Mouse (Mus musculus): Measurements from ENCODE around the gene Bmi1. TPM values are rescaled to one million over a fixed set of nuclear protein-coding genes. Genes with fewer than 3 reads are reported as not detected.

Bmi1 gene
- 26.7 and 42.4 TPM in 2 replicates for polyA plus RNA-seq (2012; ENCODE audit: insufficient read depth, insufficient read length, missing spikeins)

DNA sequence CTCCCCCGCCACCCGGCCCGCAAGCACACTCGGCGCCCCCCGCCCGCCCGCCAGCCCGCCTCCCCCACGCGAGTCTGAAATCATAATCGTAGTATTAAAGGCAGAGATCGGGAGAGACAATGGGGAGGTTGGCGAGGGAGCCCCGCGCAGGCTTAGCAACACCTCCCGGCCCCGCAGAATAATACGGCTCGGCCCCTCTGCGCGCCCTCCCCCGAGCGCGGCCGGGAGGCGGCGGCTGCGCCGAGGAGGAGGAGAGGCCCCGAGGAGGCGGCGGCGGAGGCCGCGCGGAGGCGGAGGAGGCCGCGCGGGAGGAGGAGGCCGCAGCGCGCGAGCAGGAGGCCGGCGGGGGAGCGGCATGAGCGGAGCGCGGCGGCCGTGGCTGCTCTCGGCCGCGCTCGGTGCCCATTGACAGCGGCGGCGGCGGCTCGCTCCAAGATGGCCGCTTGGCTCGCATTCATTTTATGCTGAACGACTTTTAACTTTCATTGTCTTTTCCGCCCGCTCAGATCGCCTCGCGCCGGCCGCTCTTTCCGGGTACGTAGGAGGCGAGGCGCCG, at the start of gene Bmi1:
TSS of gene Bmi1 (plus strand) at position 83 of the 556 bp plus-strand sequence.
- Histone ChIP-seq H3K27ac (replicated peaks; ENCODE audit: low read depth, low read length) (peak within 1 kb of the TSS; percentile 93), H3K4me3 (ENCODE audit: insufficient read depth, low read depth, low read length) (peak within 1 kb of the TSS; percentile 99), H3K4me1 (ENCODE audit: control insufficient read depth, insufficient read depth, insufficient read length, low read length) (peaks cover 8% of the 10 kb centered on the region)

DNA sequence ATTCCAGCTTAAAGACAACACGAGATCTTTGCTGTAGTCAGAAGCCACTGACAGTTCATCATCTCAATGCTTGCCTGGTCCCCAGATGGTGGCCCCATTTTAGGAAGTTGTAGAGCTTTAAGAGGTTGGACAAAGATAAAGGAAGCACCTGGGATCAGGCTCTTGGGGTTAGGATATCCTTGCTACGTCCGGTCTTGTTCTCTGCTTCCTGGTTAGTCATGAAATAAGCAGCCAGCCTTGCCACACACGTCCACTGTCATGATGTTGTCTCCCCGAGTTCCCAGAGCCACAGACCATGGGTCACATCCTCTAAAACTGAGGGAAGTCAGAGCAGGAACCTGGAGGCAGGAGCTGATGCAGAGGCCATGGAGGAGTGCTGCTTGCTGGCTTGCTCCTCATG, 46.3 kb upstream of the Bmi1 start:
- no peak overlapping the region for H3K27ac ChIP-seq (replicated peaks; ENCODE audit: low read depth, low read length)
- no peak overlapping the region for H3K4me3 ChIP-seq (ENCODE audit: insufficient read depth, low read depth, low read length)
- H3K4me1 ChIP-seq (ENCODE audit: control insufficient read depth, insufficient read depth, insufficient read length, low read length) = no peaks in the 10 kb centered on the region

DNA sequence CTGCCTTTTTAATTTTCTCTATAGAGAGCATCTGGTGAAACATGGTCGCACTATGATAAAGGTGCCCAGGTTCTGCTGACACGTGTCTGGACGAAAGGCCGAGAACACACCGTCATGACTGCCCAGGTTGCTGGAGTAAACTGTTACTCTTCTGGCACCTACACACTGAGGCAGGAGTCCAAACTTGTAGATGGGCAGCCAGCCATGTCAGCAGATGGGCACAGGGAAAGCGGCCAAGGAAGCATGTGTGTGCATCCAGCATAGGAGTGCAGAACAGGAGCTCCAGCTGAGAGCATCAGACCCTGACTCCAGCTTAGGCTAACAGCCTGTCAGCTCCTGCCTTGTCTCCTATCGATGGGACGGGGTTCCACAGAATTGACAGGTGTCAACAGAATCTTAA, 41.8 kb upstream of the Bmi1 start:
- Histone ChIP-seq H3K4me1 (ENCODE audit: control insufficient read depth, insufficient read depth, insufficient read length, low read length) (no peaks in the 10 kb centered on the region), H3K27ac (replicated peaks; ENCODE audit: low read depth, low read length) (no peak overlapping the region), H3K4me3 (ENCODE audit: insufficient read depth, low read depth, low read length) (no peak overlapping the region)

DNA sequence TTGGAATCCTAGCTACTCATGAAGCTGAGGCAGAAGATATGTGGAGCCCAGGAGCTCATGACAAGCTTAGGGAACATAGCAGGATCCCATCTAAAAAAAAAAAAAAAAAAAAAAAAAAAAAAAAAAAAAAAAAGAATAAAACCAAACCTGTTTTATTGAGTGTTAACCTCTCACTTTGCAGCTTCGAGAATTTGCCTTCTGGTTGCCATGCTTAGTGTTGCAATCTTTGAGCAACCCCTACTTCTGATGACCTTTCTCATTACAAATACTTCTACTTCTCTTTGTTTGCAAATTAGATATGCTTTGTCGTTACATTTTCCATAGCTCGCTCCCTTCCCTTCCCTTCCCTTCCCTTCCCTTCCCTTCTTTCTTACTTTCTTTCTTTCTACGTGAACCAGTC, 28.3 kb upstream of the Bmi1 start:
- Histone ChIP-seq H3K4me3 (ENCODE audit: insufficient read depth, low read depth, low read length) (no peak overlapping the region), H3K27ac (replicated peaks; ENCODE audit: low read depth, low read length) (no peak overlapping the region), H3K4me1 (ENCODE audit: control insufficient read depth, insufficient read depth, insufficient read length, low read length) (no peaks in the 10 kb centered on the region)

DNA sequence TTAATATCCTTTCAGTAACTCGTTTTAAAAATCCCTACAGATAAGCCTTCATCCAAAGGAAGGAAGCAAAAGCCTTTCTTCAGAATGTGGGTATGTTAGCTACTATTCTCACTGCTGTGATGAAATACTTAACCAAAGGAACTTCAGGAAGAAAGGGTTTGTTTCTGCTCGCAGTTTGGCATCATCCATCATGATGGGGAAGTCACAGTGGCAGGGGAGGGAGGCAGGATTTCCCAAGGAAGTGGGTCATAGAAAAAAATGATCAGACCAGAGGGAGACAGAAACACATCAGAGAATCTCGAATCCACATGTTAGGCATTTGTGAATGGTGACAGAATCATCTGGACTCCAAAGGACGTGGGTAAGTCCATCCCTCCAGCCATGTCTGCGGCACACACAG, 22.0 kb upstream of the Bmi1 start:
- Histone ChIP-seq H3K27ac (replicated peaks; ENCODE audit: low read depth, low read length) (no peak overlapping the region), H3K4me1 (ENCODE audit: control insufficient read depth, insufficient read depth, insufficient read length, low read length) (no peaks in the 10 kb centered on the region), H3K4me3 (ENCODE audit: insufficient read depth, low read depth, low read length) (no peak overlapping the region)

DNA sequence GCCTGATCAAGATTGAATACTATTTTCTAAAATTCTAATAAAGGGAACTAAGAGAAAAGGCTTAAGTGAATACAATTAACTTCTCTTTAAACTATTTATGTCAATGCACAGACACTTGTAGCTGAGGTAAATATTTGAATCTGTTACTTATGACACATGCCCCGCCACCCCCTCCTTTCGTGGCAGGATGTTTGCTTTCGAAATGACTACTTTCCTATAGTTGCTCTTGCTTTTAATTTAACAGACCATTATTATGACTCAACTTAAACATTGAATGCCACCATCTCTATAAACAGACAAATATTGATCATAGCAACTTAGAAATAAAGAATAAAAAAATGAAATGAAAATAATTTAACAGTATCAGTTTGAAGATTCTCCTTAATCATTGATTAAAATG, 12.8 kb upstream of the Bmi1 start:
- Histone ChIP-seq H3K4me3 (ENCODE audit: insufficient read depth, low read depth, low read length) (no peak overlapping the region), H3K4me1 (ENCODE audit: control insufficient read depth, insufficient read depth, insufficient read length, low read length) (no peaks in the 10 kb centered on the region), H3K27ac (replicated peaks; ENCODE audit: low read depth, low read length) (no peak overlapping the region)

DNA sequence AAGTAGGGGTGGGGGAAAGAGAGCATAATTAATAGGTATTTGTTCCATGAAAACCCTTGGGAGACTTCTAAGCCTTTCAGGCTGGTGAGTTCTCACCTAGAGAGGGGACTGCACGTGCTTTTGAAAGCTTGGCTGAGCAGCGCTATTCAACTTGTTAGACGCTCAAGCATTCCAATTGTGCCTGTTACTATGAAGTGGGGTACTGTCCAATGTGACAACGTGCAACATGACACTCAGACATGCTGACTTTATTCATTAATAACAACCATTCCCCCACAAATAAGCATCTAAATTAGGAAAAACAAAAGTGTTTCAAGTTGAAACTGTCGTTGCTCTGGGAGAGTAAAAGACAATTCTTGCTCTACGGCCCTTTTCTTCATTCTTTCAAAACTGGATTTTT, 5.8 kb upstream of the Bmi1 start:
- Histone ChIP-seq H3K4me3 (ENCODE audit: insufficient read depth, low read depth, low read length) (no peak overlapping the region), H3K27ac (replicated peaks; ENCODE audit: low read depth, low read length) (no peak overlapping the region), H3K4me1 (ENCODE audit: control insufficient read depth, insufficient read depth, insufficient read length, low read length) (peaks cover 3% of the 10 kb centered on the region; the same call in 1 of the 2 replicates)

DNA sequence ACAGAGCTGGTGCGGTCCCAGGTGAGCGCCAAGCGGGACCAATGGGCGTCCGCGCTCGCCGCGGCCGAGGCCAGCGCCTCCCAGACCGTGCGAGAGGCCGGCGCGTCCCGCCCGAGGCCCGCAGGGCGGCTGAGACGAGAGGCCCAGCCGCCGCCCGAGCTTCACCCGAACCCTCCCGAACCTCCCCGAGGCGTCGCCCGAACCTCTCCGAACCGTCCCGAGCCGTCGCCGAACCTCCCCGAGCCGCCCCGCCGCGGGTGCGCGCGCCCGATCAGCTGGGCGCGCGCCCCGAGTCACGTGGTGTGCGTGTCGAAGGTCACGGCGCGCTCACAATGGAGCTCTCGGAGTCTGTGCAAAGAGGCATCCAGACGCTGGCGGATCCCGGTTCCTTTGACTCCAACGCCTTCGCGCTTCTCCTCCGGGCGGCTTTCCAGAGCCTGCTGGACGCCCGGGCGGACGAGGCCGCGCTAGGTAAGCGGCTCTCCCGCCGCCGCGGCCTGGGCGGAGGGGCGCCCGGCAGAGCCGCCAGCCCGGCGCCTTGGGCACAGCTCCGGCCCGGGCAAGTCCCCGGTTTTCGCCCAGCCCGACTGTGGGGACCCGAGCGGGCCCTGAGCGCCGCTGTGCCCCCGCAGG, 4.6 kb upstream of the Bmi1 start, which contains the start of gene Commd3:
TSS of gene Commd3 (plus strand) at position 252 of the 633 bp plus-strand sequence.
- peak within 1 kb of the TSS; percentile 86 for H3K27ac ChIP-seq (replicated peaks; ENCODE audit: low read depth, low read length)
- H3K4me3 ChIP-seq (ENCODE audit: insufficient read depth, low read depth, low read length) = peak within 1 kb of the TSS; percentile 95
- H3K4me1 ChIP-seq (ENCODE audit: control insufficient read depth, insufficient read depth, insufficient read length, low read length) = peaks cover 3% of the 10 kb centered on the region; the same call in 1 of the 2 replicates

DNA sequence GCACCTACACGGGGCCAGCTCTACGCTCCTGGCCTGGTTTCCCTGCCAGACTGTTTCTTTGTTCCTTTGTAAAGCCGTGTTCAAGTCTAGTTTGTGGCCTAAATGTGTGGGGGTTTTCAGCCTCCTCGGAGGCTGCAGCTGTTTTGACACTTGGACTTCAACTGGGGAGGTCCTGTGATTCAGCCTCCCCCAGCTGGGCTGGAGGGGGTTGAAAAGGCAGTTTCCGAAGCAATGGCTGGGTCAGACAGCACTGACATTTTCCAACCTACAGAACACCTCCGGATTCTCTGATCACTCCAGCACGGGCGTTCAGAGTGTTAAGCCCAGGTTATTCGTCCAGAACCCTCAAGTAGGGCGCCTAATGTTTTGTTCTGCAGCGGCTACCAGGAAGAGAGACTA, 4.1 kb upstream of the Bmi1 start:
- peak overlapping the region; percentile 95 for H3K4me3 ChIP-seq (ENCODE audit: insufficient read depth, low read depth, low read length)
- H3K4me1 ChIP-seq (ENCODE audit: control insufficient read depth, insufficient read depth, insufficient read length, low read length) = peaks cover 3% of the 10 kb centered on the region; the same call in 1 of the 2 replicates
- peak overlapping the region; percentile 86 for H3K27ac ChIP-seq (replicated peaks; ENCODE audit: low read depth, low read length)

DNA sequence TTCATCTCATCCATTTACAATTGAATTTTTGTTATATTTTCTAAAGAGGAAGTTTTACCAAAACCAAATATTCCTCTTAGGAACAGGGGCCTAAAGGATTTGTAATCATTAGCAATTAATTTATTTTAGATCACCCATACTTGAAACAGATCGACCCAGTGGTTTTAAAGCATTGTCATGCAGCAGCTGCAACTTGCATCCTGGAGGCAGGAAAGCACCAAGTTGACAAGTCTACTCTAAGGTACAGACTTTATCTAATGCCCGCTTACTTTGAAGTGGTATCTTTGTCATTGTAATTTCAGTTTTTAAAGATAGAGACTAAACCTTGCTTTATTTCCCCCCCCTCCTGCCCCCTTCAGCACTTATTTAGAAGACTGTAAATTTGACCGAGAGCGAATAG, 3.1 kb upstream of the Bmi1 start:
- no peak overlapping the region for H3K27ac ChIP-seq (replicated peaks; ENCODE audit: low read depth, low read length)
- no peak overlapping the region for H3K4me3 ChIP-seq (ENCODE audit: insufficient read depth, low read depth, low read length)
- peaks cover 8% of the 10 kb centered on the region for H3K4me1 ChIP-seq (ENCODE audit: control insufficient read depth, insufficient read depth, insufficient read length, low read length)

DNA sequence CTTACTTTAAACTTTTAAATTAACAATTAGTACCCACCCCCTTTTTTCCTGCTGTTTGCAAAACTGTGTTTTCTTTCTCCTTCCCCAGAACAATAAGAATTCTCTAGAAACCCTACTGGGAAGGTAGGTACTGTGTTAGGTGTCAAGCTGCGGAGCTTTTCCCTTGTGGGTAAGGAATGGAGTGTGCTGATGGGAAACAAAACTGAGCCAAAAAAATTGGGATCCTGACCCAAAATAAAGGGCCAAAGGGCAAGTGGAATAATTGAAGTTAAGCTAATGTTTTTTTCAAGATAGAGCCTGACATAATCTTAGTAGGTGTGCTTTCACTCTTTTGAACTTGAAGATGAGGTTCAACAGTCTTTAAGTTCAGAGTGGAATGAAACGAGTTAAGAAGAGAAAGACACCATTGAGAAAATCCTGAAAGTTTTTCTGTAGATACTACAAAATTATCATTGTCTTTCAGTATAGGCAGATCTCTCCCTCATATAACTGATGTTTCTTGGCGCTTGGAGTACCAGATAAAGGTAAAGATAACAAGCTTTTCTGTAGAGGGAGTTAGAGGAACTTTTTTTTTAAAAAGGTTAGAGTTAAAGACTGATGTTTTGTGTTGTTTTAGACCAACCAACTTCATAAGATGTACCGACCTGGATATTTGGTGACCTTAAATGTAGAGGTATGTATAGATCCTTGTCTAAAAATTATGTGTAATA, 2.5 kb upstream of the Bmi1 start:
- H3K4me1 ChIP-seq (ENCODE audit: control insufficient read depth, insufficient read depth, insufficient read length, low read length) = peaks cover 8% of the 10 kb centered on the region
- no peak overlapping the region for H3K27ac ChIP-seq (replicated peaks; ENCODE audit: low read depth, low read length)
- H3K4me3 ChIP-seq (ENCODE audit: insufficient read depth, low read depth, low read length) = no peak overlapping the region

DNA sequence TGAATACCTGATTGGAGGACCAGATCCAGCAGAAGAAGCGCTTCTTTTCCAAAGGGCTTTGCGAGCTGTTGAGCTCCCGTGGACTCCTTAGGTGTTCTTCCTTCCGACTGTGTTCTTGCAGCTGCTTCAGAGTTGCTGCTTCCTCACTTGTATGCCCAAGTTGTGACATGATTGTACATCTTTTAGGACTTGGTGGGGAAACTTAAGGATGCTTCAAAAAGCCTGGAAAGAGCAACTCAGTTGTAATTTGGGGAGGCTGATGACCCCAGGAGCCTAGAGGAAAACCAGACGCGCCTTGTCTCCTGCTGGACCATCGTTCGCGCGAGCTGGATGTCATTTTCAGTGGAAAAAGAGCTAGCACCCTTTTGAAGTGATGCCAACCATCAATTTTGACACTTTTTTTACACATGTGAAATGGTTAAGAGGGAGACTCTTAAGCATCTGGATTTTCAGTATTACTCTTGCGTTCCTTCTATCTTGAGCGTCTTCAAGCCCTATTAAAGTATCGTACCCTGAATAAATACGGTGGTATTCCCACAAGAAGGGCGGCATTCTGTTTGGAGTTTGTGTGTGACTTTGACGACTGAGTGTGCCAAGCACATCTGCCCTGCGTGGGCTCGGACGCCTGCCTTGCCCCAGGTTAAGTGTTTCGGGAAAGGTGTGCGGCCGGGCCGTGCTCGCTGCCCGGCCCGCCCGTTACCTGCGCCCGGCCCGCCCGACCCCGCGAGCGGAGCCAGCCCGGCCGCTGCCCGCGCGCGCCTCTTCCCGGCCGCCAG, 949 bp upstream of the Bmi1 start:
- Histone ChIP-seq H3K4me1 (ENCODE audit: control insufficient read depth, insufficient read depth, insufficient read length, low read length) (peaks cover 8% of the 10 kb centered on the region), H3K4me3 (ENCODE audit: insufficient read depth, low read depth, low read length) (peak overlapping the region; percentile 80), H3K27ac (replicated peaks; ENCODE audit: low read depth, low read length) (peak overlapping the region; percentile 86)

DNA sequence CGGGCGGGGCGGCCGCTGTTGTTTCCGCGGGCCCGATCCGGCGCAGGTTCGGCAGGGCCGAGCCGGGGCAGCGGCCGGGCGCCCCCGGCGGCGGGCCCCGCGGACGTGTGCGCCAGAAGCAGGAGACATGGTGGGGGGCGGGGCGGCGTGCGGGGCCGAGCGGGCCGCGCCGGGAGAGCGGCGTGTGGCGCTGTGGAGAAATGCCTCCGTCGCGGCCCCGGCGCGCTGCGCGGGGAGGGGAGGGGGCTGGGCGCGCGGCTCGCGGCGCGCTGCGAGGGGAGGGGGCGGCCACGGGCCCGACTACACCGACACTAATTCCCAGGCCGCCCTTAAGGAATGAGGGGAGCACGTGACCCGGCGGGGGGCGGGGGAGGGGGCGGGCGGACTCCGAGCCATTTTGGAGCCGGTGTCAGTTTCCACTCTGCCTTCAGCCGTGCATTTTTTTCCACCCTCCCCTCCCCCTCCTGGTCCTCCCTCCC, 322 bp upstream of the Bmi1 start:
- H3K27ac ChIP-seq (replicated peaks; ENCODE audit: low read depth, low read length) = no peak overlapping the region
- H3K4me3 ChIP-seq (ENCODE audit: insufficient read depth, low read depth, low read length) = peak overlapping the region; percentile 80
- peaks cover 8% of the 10 kb centered on the region for H3K4me1 ChIP-seq (ENCODE audit: control insufficient read depth, insufficient read depth, insufficient read length, low read length)

DNA sequence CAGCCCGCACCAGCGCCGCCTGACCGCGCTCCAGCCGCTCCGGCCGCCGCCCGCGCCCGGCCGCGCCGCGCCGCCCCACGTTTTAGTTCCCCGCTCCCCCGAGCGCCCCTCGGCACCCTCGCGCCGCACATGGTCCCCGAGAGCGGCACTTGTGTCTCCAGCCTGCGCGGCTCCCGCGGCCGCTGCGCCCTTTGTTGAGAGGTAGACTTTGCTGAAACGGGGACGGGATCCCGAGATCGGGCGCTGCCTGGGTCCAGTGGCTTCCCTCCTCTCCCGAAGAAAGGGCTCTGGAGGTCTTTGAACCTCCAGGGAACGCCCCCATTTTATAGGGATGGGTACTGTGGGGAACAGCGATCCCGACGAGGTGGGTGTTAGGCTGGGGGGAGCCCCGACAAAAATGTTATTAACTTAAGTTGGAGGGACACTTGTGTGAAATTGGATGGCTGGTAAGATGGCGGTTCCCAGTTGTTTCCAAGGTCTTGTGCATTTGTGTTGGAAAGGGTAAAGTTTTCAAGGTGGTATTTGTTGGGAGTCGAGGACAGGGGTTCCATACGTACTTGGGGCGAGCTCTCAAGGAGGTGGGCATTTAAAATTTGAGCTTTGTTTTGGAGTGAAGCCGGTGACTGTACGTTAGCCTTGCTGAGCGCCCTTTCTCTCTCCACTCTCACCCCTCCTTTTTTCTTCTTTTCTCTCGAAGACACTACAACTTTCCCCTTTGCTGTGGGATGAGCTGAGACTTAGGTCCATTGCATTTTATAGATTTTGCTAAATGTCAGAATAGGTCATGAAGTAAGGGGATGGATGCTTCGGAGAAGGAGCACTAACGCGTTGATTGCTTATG, 1.0 kb downstream of the Bmi1 start:
- H3K4me3 ChIP-seq (ENCODE audit: insufficient read depth, low read depth, low read length) = peak overlapping the region; percentile 99
- no peak overlapping the region for H3K27ac ChIP-seq (replicated peaks; ENCODE audit: low read depth, low read length)
- peaks cover 8% of the 10 kb centered on the region for H3K4me1 ChIP-seq (ENCODE audit: control insufficient read depth, insufficient read depth, insufficient read length, low read length)

All from brown adipose tissue, adult 24 weeks (tissue).